Mouse (Mus musculus): ENCODE data around the gene Atg2a. TPM values are rescaled to one million over a fixed set of nuclear protein-coding genes. Genes with fewer than 3 reads are reported as not detected.
A peak's percentile ranks its signal among the peaks of the same experiment; 100 is the strongest.

Gene Atg2a
- polyA plus RNA-seq, 1 experiment = 14.3 TPM

GRCm38 (mm10) chr19:6291117-6291781 lies 49.8 kb downstream of the Atg2a start:
- TF ChIP-seq POLR2A (IDR thresholded peaks at IDR 0.05; ENCODE audit: low read depth, low read length) (no peak), CTCF (IDR thresholded peaks at IDR 0.05; ENCODE audit: borderline replicate concordance, insufficient read depth, low read length) (no peak)
- no peak overlapping the region for H3K27ac ChIP-seq (ENCODE audit: insufficient read depth, low read length)
- H3K4me1 ChIP-seq (ENCODE audit: control insufficient read depth, insufficient read depth, low read length) = peaks cover 3% of the 10 kb centered on the region; the same call in 1 of the 2 replicates
- no peak overlapping the region for H3K4me3 ChIP-seq (ENCODE audit: insufficient read depth, low read length)

- TF ChIP-seq CTCF (IDR thresholded peaks at IDR 0.05; ENCODE audit: borderline replicate concordance, insufficient read depth, low read length) (no peak), POLR2A (IDR thresholded peaks at IDR 0.05; ENCODE audit: low read depth, low read length) (no peak)
- Histone ChIP-seq H3K27ac (ENCODE audit: insufficient read depth, low read length) (no peak overlapping the region), H3K4me3 (ENCODE audit: insufficient read depth, low read length) (no peak overlapping the region), H3K4me1 (ENCODE audit: control insufficient read depth, insufficient read depth, low read length) (peaks cover 11% of the 10 kb centered on the region)
These were observed 50.8 kb downstream of the Atg2a start for GRCm38 (mm10) chr19:6292262-6292661.

GRCm38 (mm10) chr19:6294301-6294700 lies 52.8 kb downstream of the Atg2a start:
- Histone ChIP-seq H3K4me3 (ENCODE audit: insufficient read depth, low read length) (no peak overlapping the region), H3K4me1 (ENCODE audit: control insufficient read depth, insufficient read depth, low read length) (peaks cover 11% of the 10 kb centered on the region), H3K27ac (ENCODE audit: insufficient read depth, low read length) (no peak overlapping the region)
- TF ChIP-seq CTCF (IDR thresholded peaks at IDR 0.05; ENCODE audit: borderline replicate concordance, insufficient read depth, low read length) (no peak), POLR2A (IDR thresholded peaks at IDR 0.05; ENCODE audit: low read depth, low read length) (no peak)

GRCm38 (mm10) chr19:6296551-6297210 lies 55.2 kb downstream of the Atg2a start:
- H3K4me1 ChIP-seq (ENCODE audit: control insufficient read depth, insufficient read depth, low read length) = peaks cover 11% of the 10 kb centered on the region
- peak overlapping the region; percentile 71 for H3K27ac ChIP-seq (ENCODE audit: insufficient read depth, low read length)
- no peak for TF ChIP-seq POLR2A (IDR thresholded peaks at IDR 0.05; ENCODE audit: low read depth, low read length)
- TF ChIP-seq CTCF (IDR thresholded peaks at IDR 0.05; ENCODE audit: borderline replicate concordance, insufficient read depth, low read length) = no peak
- H3K4me3 ChIP-seq (ENCODE audit: insufficient read depth, low read length) = no peak overlapping the region

- Histone ChIP-seq H3K27ac (ENCODE audit: insufficient read depth, low read length) (peak overlapping the region; percentile 71), H3K4me3 (ENCODE audit: insufficient read depth, low read length) (no peak overlapping the region), H3K4me1 (ENCODE audit: control insufficient read depth, insufficient read depth, low read length) (peaks cover 14% of the 10 kb centered on the region)
- no peak for TF ChIP-seq CTCF (IDR thresholded peaks at IDR 0.05; ENCODE audit: borderline replicate concordance, insufficient read depth, low read length)
- no peak for TF ChIP-seq POLR2A (IDR thresholded peaks at IDR 0.05; ENCODE audit: low read depth, low read length)
These were observed 56.2 kb downstream of the Atg2a start for GRCm38 (mm10) chr19:6297641-6298040.

DNA sequence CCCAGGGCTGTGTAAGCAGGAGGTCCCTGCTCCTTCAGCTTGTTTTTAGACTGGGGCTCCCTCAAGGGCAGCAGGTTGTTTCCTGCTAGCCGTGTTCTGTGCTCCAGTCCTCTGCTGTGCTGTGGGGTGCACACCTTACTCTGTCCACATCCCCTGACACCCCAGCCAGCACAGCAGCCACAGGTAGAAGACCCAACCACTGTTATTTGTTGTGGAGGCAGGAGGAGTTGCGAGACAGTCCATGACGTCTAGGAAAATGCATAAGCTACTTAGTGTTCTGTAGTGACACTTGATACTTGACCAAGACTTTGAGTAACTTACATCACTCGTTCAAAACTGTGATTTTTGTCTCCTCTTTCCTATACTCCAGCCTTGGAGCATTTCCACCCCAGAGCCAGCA lies 57.5 kb downstream of the Atg2a start:
- Histone ChIP-seq H3K27ac (ENCODE audit: insufficient read depth, low read length) (no peak overlapping the region), H3K4me1 (ENCODE audit: control insufficient read depth, insufficient read depth, low read length) (peaks cover 14% of the 10 kb centered on the region), H3K4me3 (ENCODE audit: insufficient read depth, low read length) (no peak overlapping the region)
- no peak for TF ChIP-seq POLR2A (IDR thresholded peaks at IDR 0.05; ENCODE audit: low read depth, low read length)
- no peak for TF ChIP-seq CTCF (IDR thresholded peaks at IDR 0.05; ENCODE audit: borderline replicate concordance, insufficient read depth, low read length)

GRCm38 (mm10) chr19:6299450-6300267 lies 58.2 kb downstream of the Atg2a start:
- no peak overlapping the region for H3K27ac ChIP-seq (ENCODE audit: insufficient read depth, low read length)
- TF ChIP-seq CTCF (IDR thresholded peaks at IDR 0.05; ENCODE audit: borderline replicate concordance, insufficient read depth, low read length) (no peak), POLR2A (IDR thresholded peaks at IDR 0.05; ENCODE audit: low read depth, low read length) (no peak)
- no peak overlapping the region for H3K4me3 ChIP-seq (ENCODE audit: insufficient read depth, low read length)
- H3K4me1 ChIP-seq (ENCODE audit: control insufficient read depth, insufficient read depth, low read length) = peaks cover 14% of the 10 kb centered on the region

DNA sequence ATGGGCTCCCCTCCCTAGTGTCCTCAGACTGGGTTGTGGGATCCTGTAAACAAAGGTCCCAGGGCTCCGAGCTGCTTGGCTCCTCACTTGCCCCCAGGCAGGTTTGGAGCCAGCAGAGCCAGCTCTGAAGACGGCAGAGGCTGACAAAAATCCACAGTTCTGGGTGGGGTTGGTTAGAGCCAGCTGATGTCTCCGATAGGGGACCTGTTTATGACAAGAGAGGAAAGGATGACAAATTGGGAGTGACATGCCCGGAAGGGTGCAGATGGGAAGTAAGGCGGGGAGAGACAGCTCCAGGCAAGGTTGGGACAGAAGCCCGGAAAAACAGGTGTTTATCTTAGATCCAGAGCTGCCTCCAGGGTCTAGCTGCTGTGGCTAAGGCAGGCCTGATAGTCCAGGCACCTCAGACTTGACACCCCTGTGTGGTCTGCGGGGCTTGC lies 59.0 kb downstream of the Atg2a start:
- peaks cover 14% of the 10 kb centered on the region for H3K4me1 ChIP-seq (ENCODE audit: control insufficient read depth, insufficient read depth, low read length)
- H3K27ac ChIP-seq (ENCODE audit: insufficient read depth, low read length) = no peak overlapping the region
- no peak overlapping the region for H3K4me3 ChIP-seq (ENCODE audit: insufficient read depth, low read length)
- TF ChIP-seq POLR2A (IDR thresholded peaks at IDR 0.05; ENCODE audit: low read depth, low read length) (no peak), CTCF (IDR thresholded peaks at IDR 0.05; ENCODE audit: borderline replicate concordance, insufficient read depth, low read length) (no peak)

DNA sequence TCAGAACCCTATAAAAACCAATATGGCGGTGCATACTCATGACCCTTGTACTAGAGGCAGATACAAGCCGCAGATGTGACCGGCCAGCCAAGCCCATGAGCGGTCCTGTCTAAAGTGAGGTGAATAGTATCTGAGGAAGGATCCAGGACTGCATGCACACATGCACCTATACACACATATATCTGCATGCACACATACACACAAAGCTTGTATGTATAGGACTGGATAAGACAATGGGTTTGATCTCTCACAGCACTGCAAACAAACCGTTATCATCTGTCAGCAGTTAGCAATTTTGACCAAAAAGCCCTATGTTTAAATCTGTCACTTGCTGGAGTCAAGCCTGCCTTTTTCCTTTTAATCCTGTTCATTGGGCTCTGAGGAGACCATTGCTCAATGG lies 60.6 kb downstream of the Atg2a start:
- no peak for TF ChIP-seq CTCF (IDR thresholded peaks at IDR 0.05; ENCODE audit: borderline replicate concordance, insufficient read depth, low read length)
- TF ChIP-seq POLR2A (IDR thresholded peaks at IDR 0.05; ENCODE audit: low read depth, low read length) = no peak
- no peak overlapping the region for H3K4me3 ChIP-seq (ENCODE audit: insufficient read depth, low read length)
- peak overlapping the region; percentile 38 for H3K27ac ChIP-seq (ENCODE audit: insufficient read depth, low read length)
- H3K4me1 ChIP-seq (ENCODE audit: control insufficient read depth, insufficient read depth, low read length) = peaks cover 6% of the 10 kb centered on the region
